Mouse (Mus musculus): ENCODE results near the gene Syt15.

Syt15 gene

GRCm38 (mm10) chr14:34219295-34219694 lies at the start of gene Syt15:
Syt15 (plus strand) TSS chr14:34219595.
- DNase-seq (ENCODE audit: low spot score in 2 of 2): no peak

GRCm38 (mm10) chr14:34171107-34171506 lies 48.3 kb upstream of the Syt15 start:
- DNase-seq (ENCODE audit: low spot score in 2 of 2): no peak

DNA sequence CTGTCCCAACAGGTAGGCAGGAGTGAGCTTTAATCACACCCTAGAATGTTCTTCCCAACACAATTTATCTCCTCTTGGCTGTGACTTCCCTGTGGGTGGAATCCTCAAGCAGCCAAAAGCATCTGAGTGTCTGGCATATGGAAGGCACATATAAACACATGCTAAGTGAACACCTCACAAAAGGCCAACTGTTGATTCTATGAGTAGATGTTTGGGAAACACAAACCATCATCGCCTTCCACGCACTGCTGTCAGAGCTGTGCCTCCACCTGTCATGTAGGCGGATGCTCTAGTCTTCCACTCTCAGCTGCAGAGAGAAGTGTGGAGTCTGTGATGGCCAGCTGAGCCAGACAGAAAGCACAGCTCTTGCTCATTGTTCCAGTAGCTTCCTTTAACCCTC lies 40.0 kb upstream of the Syt15 start:
- peak; percentile 39 to 67 for DNase-seq (ENCODE audit: low spot score in 2 of 2)

DNA sequence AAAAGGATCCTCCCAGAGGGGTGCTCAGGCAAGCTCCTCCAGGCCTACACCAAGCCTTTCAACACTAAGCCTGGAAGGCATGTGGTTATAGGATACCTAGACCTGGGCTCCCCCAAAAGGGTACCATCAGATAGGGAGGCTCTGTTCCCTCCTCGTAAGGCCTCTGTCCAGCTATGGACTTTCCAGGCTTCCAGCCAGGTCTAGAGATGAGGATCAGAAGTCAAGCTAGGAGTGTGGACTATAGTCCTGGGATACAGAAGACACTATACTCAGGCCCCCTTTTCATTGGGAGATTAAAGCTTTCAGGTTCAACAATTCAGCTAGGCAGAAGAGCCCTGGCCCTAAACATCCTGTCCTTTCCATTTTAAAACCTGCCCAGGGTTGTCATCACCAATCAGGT lies 36.3 kb upstream of the Syt15 start:
- no peak for DNase-seq (ENCODE audit: low spot score in 2 of 2)

GRCm38 (mm10) chr14:34188629-34189028 lies 30.8 kb upstream of the Syt15 start:
- DNase-seq (ENCODE audit: low spot score in 2 of 2): peak in 1 of 2 experiments; percentile 11

DNA sequence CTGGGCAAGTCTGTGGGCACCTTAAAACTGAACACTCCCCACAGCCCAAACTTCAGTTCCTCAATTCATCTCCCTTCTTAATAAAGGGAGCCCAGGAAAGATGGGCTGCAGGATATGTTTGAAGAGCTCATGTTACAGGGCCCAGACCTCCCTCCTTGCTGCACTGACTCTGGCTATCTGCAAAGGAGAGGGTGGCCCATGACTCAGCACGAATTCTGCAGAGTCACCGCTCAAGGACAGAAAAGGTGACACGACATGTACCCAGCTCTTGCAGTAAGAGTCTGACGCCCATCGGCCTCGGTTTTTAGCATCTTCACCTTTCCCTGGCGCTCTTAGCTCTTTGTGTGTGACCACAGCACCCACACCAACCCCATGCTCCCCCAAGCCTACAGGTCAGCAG lies 29.0 kb upstream of the Syt15 start:
- no peak for DNase-seq (ENCODE audit: low spot score in 2 of 2)

DNA sequence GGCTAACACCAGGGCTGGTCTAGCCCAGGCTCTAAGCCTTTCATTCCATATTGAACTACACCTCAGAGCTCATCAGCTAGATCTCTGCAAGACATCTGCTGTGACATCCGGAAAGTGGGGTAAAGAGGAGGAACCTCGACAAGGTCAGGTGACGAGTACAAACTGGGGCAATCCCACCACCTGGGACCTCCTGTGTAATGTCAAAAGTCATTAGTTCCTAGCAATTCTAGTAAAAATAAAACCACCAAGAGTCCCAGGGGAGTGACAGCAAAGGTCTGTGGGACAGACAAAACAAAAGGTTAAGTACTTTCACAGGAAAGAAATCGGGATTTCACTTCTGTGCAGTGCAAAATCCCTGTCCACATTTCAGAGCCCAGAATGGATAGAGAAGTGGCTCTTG lies 25.5 kb upstream of the Syt15 start:
- no peak for DNase-seq (ENCODE audit: low spot score in 2 of 2)

DNA sequence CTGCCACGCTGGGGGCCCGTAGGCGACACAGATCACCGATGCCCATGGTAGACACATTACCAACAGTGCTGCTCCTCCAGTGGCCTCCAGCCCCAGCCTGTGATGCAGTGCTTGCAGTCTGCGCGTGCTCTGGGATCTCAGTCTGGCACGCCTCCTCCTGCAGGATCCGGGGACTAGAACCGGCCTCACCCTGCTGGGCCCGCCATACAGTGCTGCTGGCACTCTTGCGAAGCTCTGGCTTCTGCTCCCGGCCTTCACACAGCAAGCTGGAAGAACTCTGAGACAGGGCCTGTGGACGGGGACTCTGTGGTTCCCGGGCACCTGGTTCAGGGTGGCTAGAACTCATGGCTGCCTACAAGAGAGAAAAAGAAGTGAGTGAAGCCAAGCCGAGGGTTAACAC lies 23.9 kb upstream of the Syt15 start:
- DNase-seq (ENCODE audit: low spot score in 2 of 2): no peak

DNA sequence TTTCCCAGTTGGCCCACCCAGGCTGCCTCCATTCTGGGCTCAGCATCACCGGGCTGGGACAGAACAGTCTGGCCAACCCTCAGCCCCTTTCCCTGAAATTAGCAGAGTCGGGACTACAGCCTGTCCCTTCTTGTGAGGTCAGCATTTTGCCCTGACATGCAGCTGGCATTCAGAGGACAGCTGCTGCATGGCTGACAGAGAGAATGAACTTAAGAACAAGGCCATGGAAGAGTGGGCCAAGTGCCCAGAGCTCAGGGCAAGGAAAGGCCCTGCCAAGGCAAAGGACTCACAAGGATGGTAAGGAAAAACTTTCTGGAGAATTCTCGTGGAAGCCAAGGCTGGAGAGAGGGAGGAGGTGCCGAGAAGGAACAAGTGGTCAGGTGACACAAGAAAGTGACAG lies 22.7 kb upstream of the Syt15 start:
- no peak for DNase-seq (ENCODE audit: low spot score in 2 of 2)

- DNase-seq (ENCODE audit: low spot score in 2 of 2): peak in 1 of 2 experiments; percentile 15
Measured at GRCm38 (mm10) chr14:34200738-34201230, 18.6 kb upstream of the Syt15 start.

- no peak for DNase-seq (ENCODE audit: low spot score in 2 of 2)
Measured at GRCm38 (mm10) chr14:34201231-34202035, 18.0 kb upstream of the Syt15 start, which contains the start of gene Gprin2. Gprin2 (minus strand) TSS chr14:34201653.

- no peak for DNase-seq (ENCODE audit: low spot score in 2 of 2)
Measured at GRCm38 (mm10) chr14:34207996-34208395, 11.4 kb upstream of the Syt15 start.

DNA sequence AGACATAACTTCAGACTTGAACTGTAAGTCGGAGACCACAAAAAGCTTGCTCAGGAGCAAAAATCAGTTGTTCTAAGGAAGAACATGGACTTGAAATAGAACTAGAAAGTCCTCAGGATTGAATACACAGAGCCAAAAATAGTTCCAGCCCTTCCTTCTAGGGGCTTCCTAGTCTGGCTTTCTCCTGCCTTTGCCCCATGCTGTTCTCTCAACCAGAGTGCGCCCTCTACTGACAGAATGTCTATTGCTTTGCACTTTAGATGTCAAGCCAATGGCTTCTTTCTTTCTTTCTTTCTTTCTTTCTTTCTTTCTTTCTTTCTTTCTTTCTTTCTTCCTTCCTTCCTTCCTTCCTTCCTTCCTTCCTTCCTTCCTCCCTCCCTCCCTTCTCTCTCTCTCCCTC lies 10.7 kb upstream of the Syt15 start:
- peak in 1 of 2 experiments; percentile 19 for DNase-seq (ENCODE audit: low spot score in 2 of 2)

DNA sequence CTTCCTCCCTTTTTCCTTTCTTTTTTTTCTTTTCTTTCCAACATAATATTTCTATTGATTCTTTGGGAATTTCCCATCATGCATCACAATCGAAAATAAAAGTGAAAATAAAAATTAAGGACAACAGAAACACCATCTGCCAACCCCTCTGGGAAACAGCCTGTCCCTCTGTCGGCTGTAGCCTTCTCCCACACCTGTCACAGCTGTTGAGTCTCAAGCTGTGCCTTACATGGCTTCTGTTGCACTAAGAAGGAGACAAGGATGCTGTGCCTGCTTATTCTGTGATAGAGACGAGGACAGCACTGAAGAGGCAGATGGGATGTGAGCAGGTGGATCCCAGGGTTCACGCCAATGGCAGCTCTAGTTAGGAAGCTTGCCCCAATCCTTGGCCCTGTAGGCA lies 10.3 kb upstream of the Syt15 start:
- DNase-seq (ENCODE audit: low spot score in 2 of 2): no peak

DNA sequence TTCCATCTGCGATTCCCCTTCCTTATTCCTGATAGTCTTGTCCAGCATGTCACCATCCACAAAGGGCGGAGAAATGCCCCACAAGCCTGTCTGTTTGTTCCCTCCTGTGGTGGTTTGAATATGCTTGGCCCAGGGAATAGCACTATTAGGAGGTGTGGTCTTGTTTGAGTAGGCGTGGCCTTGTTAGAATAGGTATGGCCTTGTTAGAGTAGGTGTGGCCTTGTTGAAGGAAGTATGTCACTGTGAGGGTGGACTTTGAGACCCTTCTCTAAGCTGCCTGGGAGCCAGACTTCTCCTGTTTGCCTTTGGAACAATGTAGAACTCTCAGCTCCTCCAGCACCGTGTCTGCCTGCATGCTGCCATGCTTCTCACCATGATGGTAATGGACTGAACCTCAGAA lies 9.5 kb upstream of the Syt15 start:
- DNase-seq (ENCODE audit: low spot score in 2 of 2): no peak

DNA sequence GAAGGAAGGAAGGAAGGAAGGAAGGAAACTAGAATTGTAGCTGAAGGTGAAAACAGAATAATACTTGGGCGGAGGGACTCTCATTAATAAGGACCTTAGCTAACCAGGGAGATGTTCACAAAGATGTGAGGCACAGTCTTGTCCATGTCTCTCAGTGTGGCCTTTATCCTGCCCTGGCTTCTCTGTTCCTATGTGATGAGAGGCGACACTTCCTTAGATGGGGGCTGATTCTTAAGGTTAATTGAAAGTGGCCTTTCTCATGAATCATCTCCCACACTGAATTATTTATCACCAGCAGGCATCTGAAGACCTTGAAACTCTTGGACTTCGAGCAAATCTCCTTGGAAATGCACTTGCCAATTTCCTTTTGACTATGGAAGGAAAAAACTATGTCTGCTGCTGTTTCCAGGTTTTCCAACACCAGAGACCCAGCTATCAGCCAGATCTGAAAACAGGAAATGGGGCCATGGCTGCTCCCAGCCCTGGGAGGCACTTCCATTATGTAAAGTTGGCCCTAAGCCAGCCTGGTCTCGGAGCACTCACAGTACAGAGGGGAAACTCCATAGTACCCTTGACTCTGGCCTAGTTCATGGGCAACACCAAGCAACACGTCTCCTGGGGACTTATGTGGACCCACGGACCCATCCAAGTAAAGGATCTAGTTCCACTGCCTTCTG lies 3.8 kb upstream of the Syt15 start:
- no peak for DNase-seq (ENCODE audit: low spot score in 2 of 2)

DNA sequence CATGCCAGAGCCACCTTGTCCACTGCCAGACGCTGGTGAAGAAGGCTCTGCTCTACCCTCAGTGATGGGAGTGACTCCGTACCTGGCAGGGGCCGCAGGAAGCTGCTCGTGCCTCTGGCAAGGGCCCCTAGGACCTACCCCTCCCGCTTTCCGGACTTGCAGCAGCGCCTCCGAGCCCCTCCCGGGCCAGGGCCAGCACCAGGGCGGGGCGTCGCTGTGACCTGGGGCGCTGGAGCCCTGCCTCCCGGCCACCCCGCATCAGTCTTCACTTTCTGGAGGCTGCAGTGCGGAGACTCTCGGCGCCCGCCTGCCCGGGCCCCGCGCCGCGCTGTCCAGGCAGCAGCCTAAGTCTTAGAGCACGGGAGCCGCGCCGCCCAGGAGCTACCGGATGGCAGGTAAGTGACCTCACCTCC lies 397 bp downstream of the Syt15 start:
- no peak for DNase-seq (ENCODE audit: low spot score in 2 of 2)

- DNase-seq (ENCODE audit: low spot score in 2 of 2): no peak
Measured at GRCm38 (mm10) chr14:34220426-34220825, 1.0 kb downstream of the Syt15 start.

- no peak for DNase-seq (ENCODE audit: low spot score in 2 of 2)
Measured at GRCm38 (mm10) chr14:34221416-34222077, 2.2 kb downstream of the Syt15 start.

DNA sequence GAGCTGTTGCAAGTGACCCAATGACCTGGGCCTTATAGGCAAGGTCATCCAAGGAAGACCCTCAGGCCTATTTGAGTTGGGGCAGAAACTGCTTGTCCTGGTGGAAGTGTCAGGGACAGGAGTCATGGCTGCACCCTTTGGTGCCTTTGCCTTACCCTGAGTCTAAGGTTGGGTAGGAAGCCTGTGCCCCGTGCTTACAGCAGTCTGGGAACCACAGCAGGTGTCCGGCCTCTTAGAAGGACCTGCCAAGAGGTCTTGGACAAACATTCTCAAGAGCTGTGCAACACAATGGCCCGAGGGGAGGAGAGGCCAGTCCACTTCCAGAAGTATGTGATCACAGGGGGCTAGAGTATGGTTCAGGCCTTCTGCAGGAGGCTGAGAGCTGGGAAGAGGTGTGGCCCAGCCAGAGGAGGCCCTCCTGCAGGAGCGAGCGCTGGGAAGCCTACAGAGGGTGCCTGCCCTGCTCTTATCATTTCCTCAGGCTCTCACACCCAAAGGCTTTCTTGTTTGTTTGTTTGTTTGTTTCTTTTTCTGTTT lies 4.0 kb downstream of the Syt15 start:
- no peak for DNase-seq (ENCODE audit: low spot score in 2 of 2)

GRCm38 (mm10) chr14:34225986-34226385 lies 6.6 kb downstream of the Syt15 start:
- no peak for DNase-seq (ENCODE audit: low spot score in 2 of 2)

DNA sequence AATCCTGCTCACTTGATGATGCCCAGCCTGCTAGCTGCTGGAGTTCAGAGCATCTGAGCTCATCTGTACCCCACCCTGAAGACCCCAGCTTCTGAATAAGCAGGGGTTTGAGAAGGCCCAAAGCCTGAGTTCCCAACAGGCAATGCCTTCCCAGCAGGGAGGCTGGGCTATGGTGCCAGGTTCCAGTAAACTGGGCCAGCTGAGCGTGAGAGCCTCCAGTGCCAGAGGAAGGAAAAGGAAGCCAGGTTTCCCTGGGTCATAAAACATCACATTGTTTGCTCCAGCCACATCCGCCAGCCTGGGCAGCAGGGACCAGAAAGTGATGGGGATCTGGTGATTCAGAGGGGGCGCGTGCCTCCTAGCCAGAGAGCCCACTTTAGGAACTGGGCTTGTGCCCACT lies 7.2 kb downstream of the Syt15 start:
- DNase-seq (ENCODE audit: low spot score in 2 of 2): no peak
